Mouse (Mus musculus): ENCODE results near the gene Rnf181.

DNA sequence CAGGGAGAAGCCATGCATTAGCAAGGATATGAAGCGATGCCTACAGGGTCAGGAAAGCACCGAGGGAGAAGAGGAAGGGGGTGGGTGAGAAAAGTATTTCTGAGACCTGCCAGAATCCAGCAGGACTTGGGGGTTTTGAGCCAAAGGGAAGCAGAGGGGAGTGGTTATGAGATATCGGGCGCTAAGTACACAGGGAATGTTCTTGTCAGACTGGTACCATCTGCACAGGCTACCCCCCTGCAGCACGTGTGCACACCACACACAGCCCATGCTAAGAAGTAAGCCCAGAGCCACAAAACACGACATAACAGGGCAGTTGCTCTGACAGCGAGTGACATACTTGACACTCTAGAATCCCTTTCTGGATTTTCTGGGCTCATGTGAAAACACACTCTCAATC lies 7.5 kb upstream of the Rnf181 start:
- TF ChIP-seq CTCF (IDR thresholded peaks at IDR 0.05; ENCODE audit: extremely low read depth, insufficient read depth, insufficient read length, insufficient replicate concordance) = no peak
- TF ChIP-seq POLR2A (IDR thresholded peaks at IDR 0.05; ENCODE audit: low read depth, low read length) = no peak

All from spleen, adult 2 months (tissue).